Mouse (Mus musculus) bone marrow macrophage, adult 2 months (primary cell): ENCODE data around the gene Zc2hc1c. TPM values are rescaled to one million over a fixed set of nuclear protein-coding genes. Genes with fewer than 3 reads are reported as not detected.

ENCODE experiments used
- H3K27ac ChIP-seq: 2 replicates; pipeline ENCODE4 v1.5.1; 2012; ENCODE audit warnings: low read depth, low read length; ENCODE audit not compliant: insufficient read depth
- H3K4me1 ChIP-seq: 2 replicates; pipeline ENCODE4 v1.6.1; 2012; ENCODE audit warnings: low read length; ENCODE audit not compliant: control insufficient read depth, insufficient read depth
- H3K4me3 ChIP-seq: 2 replicates; pipeline ENCODE4 v1.5.1; 2012; ENCODE audit warnings: mild to moderate bottlenecking, low read length, moderate library complexity; ENCODE audit not compliant: insufficient read depth
- CTCF ChIP-seq: IDR thresholded peaks from 2 replicates; pipeline ENCODE4 v1.5.1; 2012; ENCODE audit warnings: low read depth, mild to moderate bottlenecking, low read length, moderate library complexity
- POLR2A ChIP-seq: IDR thresholded peaks from 2 replicates; pipeline ENCODE4 v1.6.1; 2012; ENCODE audit warnings: mild to moderate bottlenecking, low read depth, low read length, borderline replicate concordance
- polyA plus RNA-seq: library from polyadenylated mRNA; stranded (reverse); fragments of >200 nt; gene quantifications from 2 replicates; pipeline ENCODE4 v1.2.4, GENCODE M21; 2012; ENCODE audit not compliant: missing spikeins, insufficient read depth, insufficient read length

Gene Zc2hc1c
- polyA plus RNA-seq, 1 experiment = not detected

- H3K27ac ChIP-seq = no peak overlapping the region
- no peaks in the 10 kb centered on the region for H3K4me1 ChIP-seq
- no peak overlapping the region for H3K4me3 ChIP-seq
- no peak for TF ChIP-seq POLR2A
- TF ChIP-seq CTCF = no peak
Observed at GRCm38 (mm10) chr12:85296915-85297314, 8.5 kb downstream of the Zc2hc1c start.

GRCm38 (mm10) chr12:85297345-85297997 is 9.1 kb downstream of the Zc2hc1c start:
- no peak overlapping the region for H3K27ac ChIP-seq
- H3K4me3 ChIP-seq = no peak overlapping the region
- H3K4me1 ChIP-seq = no peaks in the 10 kb centered on the region
- no peak for TF ChIP-seq CTCF
- no peak for TF ChIP-seq POLR2A

DNA sequence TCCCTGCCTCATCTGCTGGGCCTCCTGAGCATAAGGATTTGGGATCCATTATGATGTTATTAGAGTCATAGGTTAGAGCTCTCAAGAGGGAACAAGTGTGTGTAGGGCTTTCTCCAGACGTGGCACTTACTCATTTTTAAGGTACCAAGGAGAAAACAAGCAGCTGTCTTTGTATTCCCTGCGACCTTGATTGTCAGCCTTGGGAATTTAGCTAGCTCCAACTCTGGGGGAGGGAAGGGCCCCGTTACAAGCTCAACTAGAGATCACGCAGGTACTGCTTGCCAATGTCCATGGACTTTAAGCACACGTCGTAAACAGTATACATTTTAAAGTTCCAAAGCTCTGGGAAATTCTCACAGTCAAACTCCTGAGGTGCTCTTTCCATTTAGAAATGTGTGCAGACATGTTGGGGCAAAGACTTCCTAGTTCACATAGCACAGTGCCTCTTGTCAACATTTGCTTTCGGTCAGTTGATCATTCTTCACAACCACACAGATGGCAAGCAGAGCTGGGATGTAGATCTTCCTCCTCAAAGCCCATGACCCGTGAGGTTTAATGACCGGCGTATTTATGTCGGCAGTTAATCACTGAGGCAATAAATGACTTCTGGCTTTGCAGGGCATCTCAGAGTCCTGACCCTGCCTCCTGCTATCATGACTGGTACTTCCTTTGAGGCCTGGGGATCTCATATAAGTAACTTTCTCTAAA is 9.9 kb downstream of the Zc2hc1c start:
- no peak overlapping the region for H3K27ac ChIP-seq
- no peaks in the 10 kb centered on the region for H3K4me1 ChIP-seq
- H3K4me3 ChIP-seq = no peak overlapping the region
- no peak for TF ChIP-seq POLR2A
- no peak for TF ChIP-seq CTCF

GRCm38 (mm10) chr12:85298835-85299180 is 10.4 kb downstream of the Zc2hc1c start:
- no peak overlapping the region for H3K27ac ChIP-seq
- no peak overlapping the region for H3K4me3 ChIP-seq
- no peaks in the 10 kb centered on the region for H3K4me1 ChIP-seq
- no peak for TF ChIP-seq POLR2A
- TF ChIP-seq CTCF = no peak

DNA sequence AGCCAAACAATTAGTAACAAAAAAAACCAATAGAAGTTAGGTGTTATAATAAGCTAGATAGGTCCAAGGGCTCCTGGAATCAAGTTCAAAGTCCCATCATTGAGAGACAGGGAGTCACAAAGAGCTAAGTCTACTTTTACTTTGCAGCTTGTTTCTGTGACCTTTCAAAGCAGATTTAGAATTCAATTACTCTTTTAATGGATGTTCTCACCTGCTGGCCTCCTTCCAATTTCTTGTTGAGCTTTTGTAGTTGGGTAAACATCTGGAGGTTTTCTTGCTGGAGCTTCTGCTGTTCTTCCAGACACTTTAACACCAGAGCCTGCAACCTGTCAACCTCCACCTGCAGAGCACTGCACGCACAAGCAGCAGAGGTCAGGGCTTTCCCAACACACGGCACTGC is 14.9 kb downstream of the Zc2hc1c start:
- Histone ChIP-seq H3K4me3 (no peak overlapping the region), H3K4me1 (peaks cover 9% of the 10 kb centered on the region), H3K27ac (no peak overlapping the region)
- no peak for TF ChIP-seq POLR2A
- no peak for TF ChIP-seq CTCF

GRCm38 (mm10) chr12:85304725-85305124 is 16.3 kb downstream of the Zc2hc1c start:
- Histone ChIP-seq H3K4me3 (no peak overlapping the region), H3K4me1 (peaks cover 9% of the 10 kb centered on the region), H3K27ac (peak overlapping the region; percentile 46)
- TF ChIP-seq CTCF = no peak
- no peak for TF ChIP-seq POLR2A

GRCm38 (mm10) chr12:85305247-85305892 is 17.0 kb downstream of the Zc2hc1c start:
- Histone ChIP-seq H3K4me3 (peak overlapping the region; percentile 26), H3K27ac (peak overlapping the region; percentile 46), H3K4me1 (peaks cover 9% of the 10 kb centered on the region)
- TF ChIP-seq POLR2A (no peak), CTCF (peak; percentile 94)

DNA sequence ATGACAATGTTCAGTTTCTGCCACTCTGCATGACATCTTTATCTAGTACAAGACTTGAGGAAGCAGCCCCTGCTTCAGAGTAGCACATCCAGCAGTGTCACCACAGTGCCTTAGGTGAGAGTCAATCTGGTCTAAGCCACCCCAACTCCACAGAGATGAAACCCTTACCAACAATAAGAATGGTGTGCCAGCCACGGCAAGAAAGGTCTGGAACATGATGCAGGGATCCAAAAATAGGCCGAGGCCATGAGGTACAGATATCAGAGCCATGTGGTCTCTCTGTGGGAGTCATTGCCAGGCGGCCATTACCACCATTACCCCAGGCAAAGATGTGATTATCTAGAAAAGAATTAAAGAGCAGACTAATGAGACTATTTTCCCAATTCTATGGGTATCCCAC is 20.3 kb downstream of the Zc2hc1c start:
- TF ChIP-seq CTCF = no peak
- Histone ChIP-seq H3K4me3 (no peak overlapping the region), H3K27ac (no peak overlapping the region), H3K4me1 (peaks cover 9% of the 10 kb centered on the region)

- Histone ChIP-seq H3K4me1 (peaks cover 4% of the 10 kb centered on the region; the same call in 1 of the 2 replicates), H3K27ac (no peak overlapping the region), H3K4me3 (no peak overlapping the region)
- TF ChIP-seq POLR2A (no peak), CTCF (no peak)
Observed at GRCm38 (mm10) chr12:85330153-85330552, 41.8 kb downstream of the Zc2hc1c start.

DNA sequence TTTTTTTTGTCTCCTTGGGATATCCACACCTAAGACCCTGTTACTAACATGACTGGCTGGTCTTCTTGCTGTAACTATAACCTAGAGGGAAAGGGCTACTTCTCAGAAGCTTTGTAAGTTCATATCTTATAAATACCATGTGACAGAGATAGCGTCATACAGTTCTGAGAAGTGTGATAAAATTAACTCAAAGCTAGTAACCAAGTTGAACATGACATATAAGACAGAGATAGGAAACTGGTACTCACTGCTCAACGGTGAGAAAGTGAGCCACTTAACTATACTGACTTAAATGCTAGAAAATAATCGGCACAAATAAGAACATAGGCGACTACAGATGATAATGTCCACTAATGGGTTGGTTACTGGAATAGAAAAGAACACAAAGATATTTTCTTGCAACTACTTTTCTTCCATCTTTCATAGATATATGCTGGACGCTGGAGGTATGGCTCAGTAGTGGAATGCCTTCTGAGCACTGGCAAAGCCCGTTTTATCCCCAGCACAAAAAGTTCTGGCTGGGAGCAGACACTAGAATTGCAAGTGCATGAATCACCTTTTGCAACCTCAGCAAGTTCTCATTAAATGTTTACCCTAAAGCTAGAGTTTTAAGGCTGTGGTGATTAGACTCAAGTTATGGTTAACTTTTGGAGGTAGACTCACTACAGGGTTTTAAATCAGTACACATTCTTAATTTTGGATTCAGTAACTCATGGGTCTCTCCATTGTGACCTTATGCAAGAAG is 49.3 kb downstream of the Zc2hc1c start:
- H3K27ac ChIP-seq = peak overlapping the region; percentile 93; the same call in 1 of the 2 replicates
- H3K4me3 ChIP-seq = peak overlapping the region; percentile 91
- H3K4me1 ChIP-seq = peaks cover 22% of the 10 kb centered on the region
- no peak for TF ChIP-seq CTCF
- TF ChIP-seq POLR2A = no peak
